Mouse (Mus musculus) skeletal muscle tissue, adult 2 months (tissue): ENCODE data around the gene Morn3.
A peak's percentile ranks its signal among the peaks of the same experiment; 100 is the strongest.

Experiments used
- DNase-seq: peaks from one replicate; pipeline ENCODE4 v3.0.0-alpha.2; 2012; ENCODE audit warnings: low read depth, low spot score

The Morn3 gene

GRCm38 (mm10) chr5:123024312-123024711 lies 22.5 kb downstream of the Morn3 start:
- peak; percentile 81 for DNase-seq

DNA sequence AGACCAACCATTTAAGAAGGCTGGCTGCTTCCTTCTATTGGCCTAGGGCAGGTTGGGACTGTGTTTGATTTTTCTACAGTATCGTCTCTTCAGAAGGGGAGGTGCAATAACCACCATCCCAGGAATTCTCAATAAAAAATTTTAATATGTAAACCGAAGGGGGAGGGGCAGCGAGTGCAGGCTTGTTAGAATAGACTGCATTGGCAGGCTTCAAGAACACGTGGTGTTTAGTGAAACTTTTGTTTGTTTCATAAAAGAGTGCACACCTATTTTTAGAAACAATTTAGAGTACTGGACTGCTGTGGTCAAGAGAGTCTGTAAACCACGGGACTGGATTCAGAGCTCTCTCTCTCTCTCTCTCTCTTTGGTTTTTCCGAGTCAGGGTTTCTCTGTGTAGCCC lies 23.8 kb downstream of the Morn3 start:
- no peak for DNase-seq

- DNase-seq: no peak
Measured at GRCm38 (mm10) chr5:123021438-123021837, 25.4 kb downstream of the Morn3 start.

- DNase-seq: no peak
Measured at GRCm38 (mm10) chr5:123020426-123020825, 26.4 kb downstream of the Morn3 start.

- no peak for DNase-seq
Measured at GRCm38 (mm10) chr5:123019336-123020016, 27.3 kb downstream of the Morn3 start.

DNA sequence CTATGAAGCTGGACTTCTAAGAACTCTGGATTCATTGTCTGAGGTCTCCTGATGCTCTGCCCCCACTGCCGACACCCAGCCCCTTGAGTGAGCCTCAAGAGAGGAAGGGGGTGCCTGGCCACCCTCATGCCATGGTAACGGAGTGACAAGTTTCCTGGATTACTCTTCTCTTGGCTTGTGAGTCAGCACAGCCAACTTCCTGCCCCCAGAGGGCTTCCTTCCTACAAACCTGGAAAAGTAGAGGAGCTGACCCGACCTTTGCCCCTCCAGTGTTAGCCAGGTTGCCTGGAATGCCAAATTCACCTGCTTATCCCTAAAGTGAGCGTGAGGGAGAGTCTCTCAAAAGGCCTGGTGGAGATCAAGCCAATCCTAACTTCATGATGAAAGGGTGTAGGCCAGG lies 29.3 kb downstream of the Morn3 start:
- no peak for DNase-seq

- no peak for DNase-seq
Measured at GRCm38 (mm10) chr5:123015915-123016314, 30.9 kb downstream of the Morn3 start.

DNA sequence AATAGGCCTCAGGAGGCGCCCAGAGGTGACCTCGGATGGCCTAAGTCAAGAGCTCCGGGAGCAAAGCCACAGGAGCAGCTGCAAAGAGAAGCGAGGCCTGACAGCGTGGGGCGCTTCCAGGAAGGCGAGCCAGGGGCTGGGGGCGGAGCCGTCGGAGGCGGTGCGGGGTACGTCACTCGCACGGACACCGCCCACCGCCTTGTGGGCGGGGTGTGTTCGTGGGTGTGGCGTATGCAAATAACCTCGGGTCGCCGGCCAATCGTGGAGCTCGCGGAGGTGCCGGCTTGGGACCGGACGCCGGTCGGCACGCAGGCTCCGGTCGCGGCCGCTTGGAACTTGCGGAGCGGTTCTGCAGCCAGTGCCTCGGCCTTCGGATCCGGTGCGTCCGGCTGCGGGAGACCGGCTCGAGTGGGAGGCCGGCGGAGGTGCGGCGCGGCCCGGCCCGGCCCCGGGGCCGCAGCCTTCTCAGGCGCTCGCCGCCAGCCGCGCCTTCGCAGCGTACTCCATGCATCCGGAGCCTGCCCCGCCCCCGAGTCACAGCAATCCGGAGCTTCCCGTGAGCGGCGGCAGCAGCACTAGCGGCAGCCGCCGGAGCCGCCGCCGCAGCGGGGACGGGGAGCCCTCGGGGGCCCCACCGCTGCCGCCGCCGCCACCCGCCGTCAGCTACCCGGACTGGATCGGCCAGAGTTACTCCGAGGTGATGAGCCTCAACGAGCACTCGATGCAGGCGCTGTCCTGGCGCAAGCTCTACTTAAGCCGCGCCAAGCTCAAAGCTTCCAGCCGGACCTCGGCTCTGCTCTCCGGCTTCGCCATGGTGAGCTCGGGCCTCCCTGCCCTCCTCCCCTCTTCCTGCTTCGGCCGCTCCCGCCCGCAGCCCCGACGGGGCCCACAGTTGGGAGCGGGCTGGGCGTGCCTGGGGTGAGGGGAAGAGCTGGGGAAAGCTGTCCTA lies 31.8 kb downstream of the Morn3 start, which contains the start of gene Orai1:
TSS of gene Orai1 (plus strand) at position 322 of the 949 bp plus-strand sequence.
- peak; percentile 99 for DNase-seq

GRCm38 (mm10) chr5:123013599-123014315 lies 33.1 kb downstream of the Morn3 start:
- DNase-seq: peak; percentile 78

DNA sequence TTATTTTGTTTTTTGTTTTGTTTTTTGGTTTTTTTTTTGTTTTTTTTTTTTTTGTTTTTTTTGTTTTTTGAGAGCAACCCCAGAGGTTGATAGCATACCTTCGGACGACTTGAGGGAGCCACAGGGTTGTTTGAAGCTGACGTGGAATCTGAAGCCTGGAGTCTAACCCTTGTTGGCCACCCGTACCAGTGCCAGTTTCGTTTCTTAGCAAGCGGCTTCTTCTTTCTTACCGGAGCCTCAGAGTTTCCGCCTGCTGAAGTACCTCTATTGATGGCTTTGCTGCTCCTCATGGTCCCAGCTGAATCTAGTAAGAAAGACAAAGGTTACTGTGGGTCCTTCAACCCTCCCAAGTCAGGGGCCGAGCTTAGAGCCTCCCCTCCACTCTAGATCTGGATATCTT lies 35.1 kb downstream of the Morn3 start:
- no peak for DNase-seq

- DNase-seq: no peak
Measured at GRCm38 (mm10) chr5:123010806-123011205, 36.0 kb downstream of the Morn3 start.

DNA sequence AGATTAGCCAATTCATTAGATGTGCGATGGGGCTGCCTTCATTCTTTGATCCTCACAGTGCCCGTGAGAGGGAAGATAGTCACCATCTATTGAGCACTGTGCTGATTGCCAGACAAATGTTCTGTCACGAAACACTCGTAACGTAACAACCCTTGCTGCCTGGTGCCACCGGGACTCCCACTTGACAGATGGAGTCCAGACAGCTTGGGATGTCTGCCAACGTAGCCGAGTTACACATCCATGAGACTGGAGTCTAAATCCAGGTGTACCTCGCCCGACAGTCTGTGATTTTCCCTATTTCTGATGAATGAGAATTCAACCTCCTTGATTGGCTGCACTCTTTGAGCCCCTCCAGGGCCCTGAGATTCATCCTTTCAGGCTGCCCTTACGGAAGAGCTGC lies 36.9 kb downstream of the Morn3 start:
- no peak for DNase-seq

- peak; percentile 76 for DNase-seq
Measured at GRCm38 (mm10) chr5:123008877-123009493, 37.8 kb downstream of the Morn3 start.

DNA sequence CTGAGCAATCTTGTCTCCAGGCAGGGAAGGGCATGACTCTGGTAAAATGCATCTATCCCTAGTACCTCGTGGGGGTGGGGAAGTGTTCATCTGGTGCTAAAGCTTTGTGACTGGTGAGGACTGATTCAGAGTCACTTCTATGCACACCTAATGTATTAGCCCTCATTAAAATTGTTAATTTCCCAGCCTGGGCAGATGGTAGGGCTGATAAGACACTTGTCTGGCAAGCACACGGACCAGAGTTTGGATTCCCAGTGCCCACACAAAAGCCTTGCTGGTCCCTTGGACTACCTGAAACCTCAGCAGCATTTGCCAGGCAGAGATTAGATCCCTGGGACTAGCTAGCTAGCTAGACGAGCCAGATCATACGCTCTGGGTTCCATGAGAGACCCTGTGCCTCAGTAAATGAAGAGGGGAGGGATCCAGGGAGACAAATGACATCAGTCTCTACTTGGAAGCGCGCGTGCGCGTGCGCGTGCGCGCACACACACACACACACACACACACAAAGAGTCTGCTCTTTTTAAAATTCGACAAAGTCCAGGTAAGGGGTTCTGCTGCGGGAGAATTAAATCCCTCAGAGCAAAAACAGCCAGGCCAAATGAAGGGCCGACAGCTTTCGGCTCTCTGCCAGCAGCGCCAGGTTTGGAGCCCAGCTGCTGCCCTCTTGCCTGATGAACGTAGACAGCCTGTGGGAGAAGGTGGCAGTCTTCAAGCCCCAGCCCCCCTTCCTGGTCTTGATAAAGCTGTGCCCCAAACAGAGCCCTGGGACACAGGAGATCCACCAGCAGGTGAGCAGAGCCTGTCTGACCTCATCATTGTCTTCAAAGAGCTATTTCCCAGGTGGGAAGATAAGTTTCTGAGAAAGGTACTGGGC lies 40.9 kb downstream of the Morn3 start:
- no peak for DNase-seq

GRCm38 (mm10) chr5:123000901-123001300 lies 45.9 kb downstream of the Morn3 start:
- DNase-seq: no peak

DNA sequence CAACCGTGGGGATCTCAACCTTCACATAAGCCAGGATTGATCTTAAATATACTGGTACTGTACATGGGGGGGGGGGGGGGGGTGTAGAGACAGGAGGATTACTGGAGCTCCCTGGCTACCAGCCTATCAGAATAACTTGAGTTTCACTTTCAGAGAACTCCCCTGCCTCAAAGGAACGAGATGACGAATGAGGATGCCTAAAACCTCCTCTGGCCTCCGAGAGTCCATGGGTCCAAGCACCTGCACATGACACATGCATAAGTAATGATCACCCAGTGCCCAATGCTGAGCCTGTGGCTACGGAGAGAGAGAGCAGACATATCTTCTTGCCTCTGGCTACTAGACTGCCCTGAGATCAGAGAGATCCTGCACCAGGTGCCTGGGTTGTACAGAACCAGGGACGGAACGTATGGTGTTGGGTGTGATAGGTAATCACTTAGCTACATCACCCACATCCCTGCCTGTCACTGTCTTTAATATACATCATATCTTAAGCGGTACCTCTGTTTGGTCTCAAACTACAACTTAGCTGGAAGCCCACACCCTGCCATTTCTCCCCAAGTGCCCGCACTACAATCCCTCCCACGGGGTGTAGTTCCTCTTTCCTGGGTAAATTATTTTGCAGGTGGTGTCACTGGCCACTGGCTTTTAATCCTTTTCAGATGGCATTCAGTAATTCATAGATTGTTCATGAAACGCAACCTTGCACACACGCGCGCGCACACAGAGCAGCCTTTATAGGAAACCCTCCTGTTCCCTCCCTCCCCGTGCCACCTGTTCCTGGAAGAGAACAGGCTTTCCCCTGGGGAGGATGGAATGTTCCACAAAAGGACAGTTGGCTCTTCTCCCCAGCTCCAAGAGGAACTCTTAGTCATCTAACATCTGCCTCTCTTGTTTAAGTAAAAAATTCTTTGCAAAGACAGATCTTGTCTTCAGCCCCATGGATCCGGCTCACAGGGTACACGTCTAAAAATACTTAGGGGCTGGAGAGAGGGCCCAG lies 49.3 kb downstream of the Morn3 start:
- DNase-seq: no peak

DNA sequence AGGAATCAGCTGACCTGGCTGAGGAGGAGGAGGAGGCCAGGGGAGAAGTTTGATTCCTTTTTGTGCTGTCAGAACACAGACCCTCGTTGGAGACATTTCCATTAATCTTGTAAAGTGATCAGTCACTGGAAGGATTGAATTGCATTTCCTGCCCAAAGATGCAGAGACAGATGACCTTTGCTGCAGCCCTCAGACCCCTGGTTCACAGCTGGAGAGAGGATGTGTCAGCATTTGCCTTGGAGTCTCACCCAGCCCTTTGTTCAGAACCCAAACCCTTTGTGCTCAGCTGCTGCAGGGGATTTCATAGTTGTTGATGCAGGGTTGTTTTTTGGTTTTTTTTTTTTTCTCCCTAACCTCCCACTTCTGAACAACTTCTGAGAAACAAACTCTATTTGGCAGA lies 51.9 kb downstream of the Morn3 start:
- DNase-seq: no peak

GRCm38 (mm10) chr5:122994303-122994846 lies 52.4 kb downstream of the Morn3 start:
- peak; percentile 92 for DNase-seq

DNA sequence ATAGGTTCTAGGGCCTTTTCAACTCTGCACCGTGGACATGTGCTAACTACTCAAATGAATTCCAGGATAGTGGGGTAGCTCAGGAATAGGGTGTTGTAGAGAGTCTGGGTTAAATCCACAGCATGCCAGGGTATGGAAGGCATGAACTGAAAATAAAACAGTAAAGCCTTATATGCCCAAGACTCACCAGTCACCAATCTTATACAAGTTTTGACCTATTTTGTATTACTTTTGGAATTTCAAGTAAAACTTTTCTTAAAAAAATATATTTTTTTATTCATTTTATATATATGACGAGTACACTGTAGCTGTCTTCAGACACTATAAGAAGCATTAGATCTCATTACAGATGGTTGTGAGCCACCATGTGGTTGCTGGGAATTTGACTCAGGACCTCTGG lies 53.0 kb downstream of the Morn3 start:
- no peak for DNase-seq
